Mouse (Mus musculus) midbrain, embryonic 14.5 days (tissue): Measurements from ENCODE around the gene Actrt3. TPM values are rescaled to one million over a fixed set of nuclear protein-coding genes. Genes with fewer than 3 reads are reported as not detected.
"Not testable (repeated sequence)": the region's sequence is repeated elsewhere in the genome, so short reads cannot be mapped to it uniquely, and the experiment has no call there.

Experiments
- ATAC-seq: fragments of 200-750 bp; cut with Nextera tagmentation; 2 replicates; pipeline ENCODE4 v1.8.0; 2017; ENCODE audit warnings: moderate number of reproducible peaks, moderate library complexity; ENCODE audit not compliant: low FRiP score, low TSS enrichment
- DNase-seq: peaks from one replicate; pipeline ENCODE4 v3.0.0-alpha.2; 2015
- H3K27ac ChIP-seq: fragments of 300-500 bp; sonication (generic); replicated peaks from 2 replicates; pipeline ENCODE4 v1.5.1; 2014; ENCODE audit warnings: mild to moderate bottlenecking, low read depth, low read length, moderate library complexity
- H3K27me3 ChIP-seq: fragments of 300-500 bp; sonication (generic); 2 replicates; pipeline ENCODE4 v1.6.1; 2014; ENCODE audit warnings: low read length, control low read depth, mixed read lengths; ENCODE audit not compliant: control insufficient read depth, insufficient read depth
- H3K36me3 ChIP-seq: fragments of 300-500 bp; sonication (generic); 2 replicates; pipeline ENCODE4 v1.6.1; 2014; ENCODE audit warnings: low read length, control low read depth; ENCODE audit not compliant: control insufficient read depth, insufficient read depth
- H3K4me1 ChIP-seq: fragments of 300-500 bp; sonication (generic); 2 replicates; pipeline ENCODE4 v1.6.1; 2014; ENCODE audit warnings: mild to moderate bottlenecking, antibody characterized with exemption, low read length, control low read depth; ENCODE audit not compliant: control insufficient read depth, insufficient read depth
- H3K4me2 ChIP-seq: fragments of 300-500 bp; sonication (generic); 2 replicates; pipeline ENCODE4 v1.6.1; 2014; ENCODE audit warnings: mild to moderate bottlenecking, low read length, moderate library complexity
- H3K4me3 ChIP-seq: fragments of 300-500 bp; sonication (generic); replicated peaks from 2 replicates; pipeline ENCODE4 v1.5.1; 2014; ENCODE audit warnings: low read depth, low read length
- H3K9ac ChIP-seq: fragments of 300-500 bp; sonication (generic); replicated peaks from 2 replicates; pipeline ENCODE4 v1.6.1; 2014; ENCODE audit warnings: mild to moderate bottlenecking, low read length, moderate library complexity
- H3K9me3 ChIP-seq: fragments of 300-500 bp; sonication (generic); 2 replicates; pipeline ENCODE4 v1.6.1; 2016; ENCODE audit warnings: low read length, control low read depth, mixed read lengths; ENCODE audit not compliant: control insufficient read depth
- WGBS: fragments of 180-500 bp; shearing (Covaris S2); extraction: QIAGEN DNeasy Blood & Tissue Kit; methylation state at CpG from one replicate; pipeline ENCODE4 v1.1.7; 2014; 5-methylcytosine and 5-hydroxymethylcytosine counted together
- polyA plus RNA-seq: library from polyadenylated mRNA; unstranded; fragments of >200 nt; fragmentation: Nextera tagmentation; extraction: Ambion mirVana; gene quantifications from 2 replicates; pipeline ENCODE4 v1.2.1, GENCODE M21; 2014

Actrt3 gene
- polyA plus RNA-seq, 1 experiment from 2014 or later: 0.38 TPM

GRCm38 (mm10) chr3:30595111-30595832 is 4.5 kb downstream of the Actrt3 start:
- H3K4me1 ChIP-seq: no peaks in the 10 kb centered on the region
- DNase-seq: peak; percentile 83
- no peaks in the 10 kb centered on the region; the same call in 1 of the 2 replicates for H3K27me3 ChIP-seq
- peak; percentile 77 for ATAC-seq
- peak overlapping the region; percentile 71 for H3K4me2 ChIP-seq
- H3K36me3 ChIP-seq: no peaks in the 10 kb centered on the region
- H3K9me3 ChIP-seq: no peaks in the 10 kb centered on the region
- H3K27ac ChIP-seq: peak overlapping the region; percentile 82
- H3K4me3 ChIP-seq: peak overlapping the region; percentile 83
- WGBS: under 1% methylated on average over 62 of the region's 62 CpGs
- peak overlapping the region; percentile 86 for H3K9ac ChIP-seq

- H3K4me3 ChIP-seq: no peak overlapping the region
- no peaks in the 10 kb centered on the region for H3K9me3 ChIP-seq
- ATAC-seq: no peak
- no peak overlapping the region for H3K4me2 ChIP-seq
- H3K36me3 ChIP-seq: no peaks in the 10 kb centered on the region
- WGBS: 75% methylated on average over 4 of the region's 4 CpGs
- H3K9ac ChIP-seq: no peak overlapping the region
- DNase-seq: peak; percentile 35
- no peak overlapping the region for H3K27ac ChIP-seq
- H3K27me3 ChIP-seq: no peaks in the 10 kb centered on the region; the same call in 1 of the 2 replicates
- no peaks in the 10 kb centered on the region for H3K4me1 ChIP-seq
Observed at GRCm38 (mm10) chr3:30593719-30594485, 5.8 kb downstream of the Actrt3 start.

- Histone ChIP-seq H3K36me3 (no peaks in the 10 kb centered on the region), H3K4me2 (no peak overlapping the region), H3K27me3 (no peaks in the 10 kb centered on the region), H3K4me1 (no peaks in the 10 kb centered on the region), H3K4me3 (no peak overlapping the region), H3K9ac (no peak overlapping the region), H3K9me3 (no peaks in the 10 kb centered on the region), H3K27ac (no peak overlapping the region)
- ATAC-seq (peak; percentile 41; the same call in 1 of the 2 replicates), DNase-seq (peak; percentile 89)
- 1% methylated on average over 2 of the region's 2 CpGs for WGBS
Observed at GRCm38 (mm10) chr3:30592418-30592853, 7.3 kb downstream of the Actrt3 start.

DNA sequence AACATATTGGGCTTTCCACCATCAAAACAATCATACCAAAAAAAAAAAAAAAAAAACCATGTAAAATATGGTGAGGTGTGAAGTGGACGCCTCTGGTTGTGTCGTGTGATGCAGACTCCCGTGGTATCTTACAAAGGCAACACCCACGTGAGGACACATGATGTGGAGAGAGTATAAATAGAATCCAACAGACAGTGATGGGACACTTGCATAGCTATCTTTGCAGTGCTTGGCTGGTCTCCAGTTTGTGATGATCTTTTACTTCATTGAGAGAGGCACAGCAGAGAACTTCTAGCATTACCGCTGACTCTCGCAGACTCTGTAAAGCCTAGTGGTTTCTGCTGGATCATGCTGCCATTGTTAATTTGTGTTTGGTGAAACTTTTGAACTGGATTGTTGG is 10.9 kb downstream of the Actrt3 start:
- H3K4me1 ChIP-seq: no peaks in the 10 kb centered on the region
- WGBS: 88% methylated on average over 6 of the region's 6 CpGs

GRCm38 (mm10) chr3:30573549-30573948 is 26.2 kb downstream of the Actrt3 start:
- H3K9me3 ChIP-seq: no peaks in the 10 kb centered on the region
- no peaks in the 10 kb centered on the region for H3K27me3 ChIP-seq
- H3K9ac ChIP-seq: no peak overlapping the region
- ATAC-seq (no peak), DNase-seq (no peak)
- H3K4me3 ChIP-seq: no peak overlapping the region
- no peaks in the 10 kb centered on the region for H3K4me1 ChIP-seq
- no peak overlapping the region for H3K27ac ChIP-seq
- 10% methylated on average over 2 of the region's 2 CpGs for WGBS
- H3K36me3 ChIP-seq: no peaks in the 10 kb centered on the region
- H3K4me2 ChIP-seq: no peak overlapping the region

More for the DNA sequence above, 10.9 kb downstream of the Actrt3 start:
- no peak overlapping the region for H3K9ac ChIP-seq
- no peak overlapping the region for H3K4me3 ChIP-seq
- no peak for DNase-seq
- ATAC-seq: no peak
- H3K36me3 ChIP-seq: no peaks in the 10 kb centered on the region
- H3K4me2 ChIP-seq: no peak overlapping the region
- H3K27ac ChIP-seq: no peak overlapping the region
- H3K9me3 ChIP-seq: no peaks in the 10 kb centered on the region
- H3K27me3 ChIP-seq: no peaks in the 10 kb centered on the region

GRCm38 (mm10) chr3:30566333-30566732 is 33.4 kb downstream of the Actrt3 start:
- H3K27ac ChIP-seq, H3K4me1 ChIP-seq, H3K4me2 ChIP-seq, H3K27me3 ChIP-seq, H3K9ac ChIP-seq, ATAC-seq, DNase-seq, H3K4me3 ChIP-seq, H3K9me3 ChIP-seq, H3K36me3 ChIP-seq: not testable (repeated sequence)
- WGBS: 0% methylated on average over 1 of the region's 2 CpGs

- Histone ChIP-seq H3K27ac (no peak overlapping the region), H3K9ac (no peak overlapping the region), H3K27me3 (no peaks in the 10 kb centered on the region), H3K4me3 (no peak overlapping the region), H3K9me3 (no peaks in the 10 kb centered on the region), H3K36me3 (no peaks in the 10 kb centered on the region), H3K4me1 (no peaks in the 10 kb centered on the region), H3K4me2 (no peak overlapping the region)
- DNase-seq: peak; percentile 73
- 51% methylated on average over 6 of the region's 6 CpGs for WGBS
- no peak for ATAC-seq
Observed at GRCm38 (mm10) chr3:30560677-30561314, 38.9 kb downstream of the Actrt3 start.

DNA sequence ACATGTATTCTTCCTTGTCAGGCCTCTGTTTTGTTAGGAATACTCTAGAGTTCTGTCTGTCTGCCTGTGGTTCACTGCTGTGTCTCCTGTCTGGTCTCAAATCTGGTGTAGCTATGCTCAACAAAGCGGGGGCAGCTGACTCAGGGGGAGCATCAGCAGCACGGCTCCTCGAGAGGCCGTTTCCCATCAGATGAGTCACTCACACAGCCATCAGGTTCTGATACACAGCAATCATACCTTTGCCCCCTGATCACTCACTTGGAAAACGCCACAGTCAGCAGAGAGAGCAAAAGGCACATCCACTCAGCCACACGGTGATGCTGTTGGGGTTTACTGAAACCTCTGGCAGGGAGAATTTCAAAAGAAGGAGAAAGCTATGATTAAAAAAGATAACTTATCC is 46.0 kb downstream of the Actrt3 start:
- H3K9ac ChIP-seq: no peak overlapping the region
- H3K4me2 ChIP-seq: no peak overlapping the region
- no peaks in the 10 kb centered on the region for H3K9me3 ChIP-seq
- H3K4me1 ChIP-seq: no peaks in the 10 kb centered on the region
- 57% methylated on average over 6 of the region's 6 CpGs for WGBS
- no peak for ATAC-seq
- no peaks in the 10 kb centered on the region for H3K36me3 ChIP-seq
- no peaks in the 10 kb centered on the region for H3K27me3 ChIP-seq
- H3K4me3 ChIP-seq: no peak overlapping the region
- no peak for DNase-seq
- no peak overlapping the region for H3K27ac ChIP-seq
